Mouse (Mus musculus) forebrain, embryonic 13.5 days (tissue): ENCODE data around the gene Nbeal2. TPM values are rescaled to one million over a fixed set of nuclear protein-coding genes. Genes with fewer than 3 reads are reported as not detected.

ENCODE experiments used
- ATAC-seq: fragments of 200-750 bp; cut with Nextera tagmentation; 2 replicates; pipeline ENCODE4 v1.8.0; 2017
- H3K27ac ChIP-seq: fragments of 300-500 bp; sonication (generic); 2 replicates; pipeline ENCODE4 v1.5.1; 2015; ENCODE audit warnings: inconsistent platforms, mild to moderate bottlenecking, moderate library complexity
- H3K27me3 ChIP-seq: fragments of 300-500 bp; sonication (generic); 2 replicates; pipeline ENCODE4 v1.6.1; 2015; ENCODE audit warnings: mild to moderate bottlenecking, inconsistent platforms
- H3K36me3 ChIP-seq: fragments of 300-500 bp; sonication (generic); 2 replicates; pipeline ENCODE4 v1.6.1; 2015; ENCODE audit warnings: mild to moderate bottlenecking, inconsistent platforms; ENCODE audit not compliant: poor library complexity, severe bottlenecking
- H3K4me1 ChIP-seq: fragments of 300-500 bp; sonication (generic); 2 replicates; pipeline ENCODE4 v1.6.1; 2015; ENCODE audit warnings: inconsistent platforms
- H3K4me2 ChIP-seq: fragments of 300-500 bp; sonication (generic); 2 replicates; pipeline ENCODE4 v1.6.1; 2015; ENCODE audit warnings: inconsistent platforms, mild to moderate bottlenecking, moderate library complexity
- H3K4me3 ChIP-seq: fragments of 300-500 bp; sonication (generic); 2 replicates; pipeline ENCODE4 v1.5.1; 2015; ENCODE audit warnings: mild to moderate bottlenecking, inconsistent platforms
- H3K9ac ChIP-seq: fragments of 300-500 bp; sonication (generic); 2 replicates; pipeline ENCODE4 v1.6.1; 2015; ENCODE audit warnings: mild to moderate bottlenecking, inconsistent platforms
- H3K9me3 ChIP-seq: fragments of 300-500 bp; sonication (generic); replicated peaks from 2 replicates; pipeline ENCODE4 v1.6.1; 2016; ENCODE audit warnings: inconsistent platforms
- WGBS: fragments of 180-500 bp; shearing (Covaris S2); methylation state at CpG from one replicate; pipeline ENCODE4 v1.1.7; 2015; 5-methylcytosine and 5-hydroxymethylcytosine counted together
- polyA plus RNA-seq: library from polyadenylated mRNA; unstranded; fragments of >200 nt; fragmentation: Nextera tagmentation; extraction: Ambion mirVana; gene quantifications from 2 replicates; pipeline ENCODE4 v1.2.1, GENCODE M21; 2015

Nbeal2 gene
- polyA plus RNA-seq, 1 experiment from 2014 or later: 2.1 TPM

GRCm38 (mm10) chr9:110655651-110656007, 1.7 kb upstream of the Nbeal2 start:
- Histone ChIP-seq H3K4me3 (peak overlapping the region; percentile 60), H3K27ac (peak overlapping the region; percentile 91), H3K4me2 (peak overlapping the region; percentile 74), H3K27me3 (peaks cover 30% of the 10 kb centered on the region), H3K4me1 (peaks cover 60% of the 10 kb centered on the region), H3K9ac (peak overlapping the region; percentile 79), H3K36me3 (no peaks in the 10 kb centered on the region; the same call in 1 of the 2 replicates), H3K9me3 (no peaks in the 10 kb centered on the region)
- WGBS: 85% methylated on average over 10 of the region's 10 CpGs
- ATAC-seq: 0 out of 2 replicates have a peak, but pooled peaks have one; percentile 1

GRCm38 (mm10) chr9:110654726-110655650, 1.0 kb upstream of the Nbeal2 start:
- WGBS: 80% methylated on average over 19 of the region's 19 CpGs
- Histone ChIP-seq H3K4me3 (peak overlapping the region; percentile 67; the same call in 1 of the 2 replicates), H3K27me3 (peaks cover 30% of the 10 kb centered on the region), H3K27ac (no peak overlapping the region), H3K9me3 (no peaks in the 10 kb centered on the region), H3K4me1 (peaks cover 66% of the 10 kb centered on the region), H3K4me2 (peak overlapping the region; percentile 99), H3K9ac (peak overlapping the region; percentile 79; the same call in 1 of the 2 replicates), H3K36me3 (no peaks in the 10 kb centered on the region; the same call in 1 of the 2 replicates)
- ATAC-seq: no peak

- H3K27ac ChIP-seq: no peak overlapping the region
- no peaks in the 10 kb centered on the region for H3K9me3 ChIP-seq
- peak overlapping the region; percentile 67 for H3K4me3 ChIP-seq
- peak overlapping the region; percentile 79 for H3K9ac ChIP-seq
- peaks cover 30% of the 10 kb centered on the region for H3K27me3 ChIP-seq
- 21% methylated on average over 14 of the region's 14 CpGs for WGBS
- no peak for ATAC-seq
- no peaks in the 10 kb centered on the region for H3K36me3 ChIP-seq
- peaks cover 73% of the 10 kb centered on the region for H3K4me1 ChIP-seq
- H3K4me2 ChIP-seq: peak overlapping the region; percentile 99
Observed at GRCm38 (mm10) chr9:110652963-110653654, 852 bp downstream of the Nbeal2 start.

- Histone ChIP-seq H3K9me3 (no peaks in the 10 kb centered on the region), H3K4me1 (peaks cover 64% of the 10 kb centered on the region), H3K36me3 (no peaks in the 10 kb centered on the region), H3K27me3 (peaks cover 30% of the 10 kb centered on the region), H3K27ac (no peak overlapping the region), H3K4me3 (no peak overlapping the region), H3K9ac (no peak overlapping the region), H3K4me2 (peak overlapping the region; percentile 99)
- ATAC-seq: no peak
- 41% methylated on average over 13 of the region's 13 CpGs for WGBS
Observed at GRCm38 (mm10) chr9:110651931-110652722, 1.8 kb downstream of the Nbeal2 start.

GRCm38 (mm10) chr9:110649775-110650174, 4.2 kb downstream of the Nbeal2 start:
- ATAC-seq: peak; percentile 50; the same call in 1 of the 2 replicates

GRCm38 (mm10) chr9:110645219-110645618, 8.7 kb downstream of the Nbeal2 start:
- no peak overlapping the region for H3K4me2 ChIP-seq
- no peak overlapping the region for H3K9ac ChIP-seq
- ATAC-seq: no peak
- H3K36me3 ChIP-seq: no peaks in the 10 kb centered on the region
- 87% methylated on average over 9 of the region's 9 CpGs for WGBS
- H3K4me1 ChIP-seq: peaks cover 11% of the 10 kb centered on the region
- no peak overlapping the region for H3K4me3 ChIP-seq
- no peaks in the 10 kb centered on the region for H3K27me3 ChIP-seq
- no peak overlapping the region for H3K27ac ChIP-seq
- no peaks in the 10 kb centered on the region for H3K9me3 ChIP-seq

More at GRCm38 (mm10) chr9:110649775-110650174, 4.2 kb downstream of the Nbeal2 start:
- peaks cover 30% of the 10 kb centered on the region for H3K27me3 ChIP-seq
- H3K9ac ChIP-seq: no peak overlapping the region
- H3K4me3 ChIP-seq: no peak overlapping the region
- no peaks in the 10 kb centered on the region for H3K36me3 ChIP-seq
- H3K27ac ChIP-seq: peak overlapping the region; percentile 71
- no peaks in the 10 kb centered on the region for H3K9me3 ChIP-seq
- peak overlapping the region; percentile 24; the same call in 1 of the 2 replicates for H3K4me2 ChIP-seq
- H3K4me1 ChIP-seq: peaks cover 51% of the 10 kb centered on the region

- Histone ChIP-seq H3K4me3 (no peak overlapping the region), H3K4me1 (peaks cover 2% of the 10 kb centered on the region), H3K4me2 (no peak overlapping the region), H3K27me3 (no peaks in the 10 kb centered on the region), H3K36me3 (no peaks in the 10 kb centered on the region), H3K9me3 (no peaks in the 10 kb centered on the region), H3K27ac (no peak overlapping the region), H3K9ac (no peak overlapping the region)
- 82% methylated on average over 10 of the region's 10 CpGs for WGBS
- no peak for ATAC-seq
Observed at GRCm38 (mm10) chr9:110644295-110644694, 9.7 kb downstream of the Nbeal2 start.

- Histone ChIP-seq H3K9ac (no peak overlapping the region), H3K4me2 (no peak overlapping the region), H3K36me3 (no peaks in the 10 kb centered on the region), H3K4me3 (no peak overlapping the region), H3K4me1 (no peaks in the 10 kb centered on the region), H3K27ac (no peak overlapping the region), H3K27me3 (no peaks in the 10 kb centered on the region), H3K9me3 (no peaks in the 10 kb centered on the region)
- 72% methylated on average over 9 of the region's 9 CpGs for WGBS
- ATAC-seq: no peak
Observed at GRCm38 (mm10) chr9:110643787-110644186, 10.2 kb downstream of the Nbeal2 start.

GRCm38 (mm10) chr9:110642812-110643524, 11.0 kb downstream of the Nbeal2 start:
- H3K36me3 ChIP-seq: no peaks in the 10 kb centered on the region
- no peak overlapping the region for H3K27ac ChIP-seq
- no peaks in the 10 kb centered on the region for H3K9me3 ChIP-seq
- WGBS: 74% methylated on average over 5 of the region's 5 CpGs
- H3K4me3 ChIP-seq: no peak overlapping the region
- ATAC-seq: no peak
- no peaks in the 10 kb centered on the region for H3K27me3 ChIP-seq
- no peak overlapping the region for H3K9ac ChIP-seq
- no peak overlapping the region for H3K4me2 ChIP-seq
- no peaks in the 10 kb centered on the region for H3K4me1 ChIP-seq

- no peak overlapping the region for H3K4me2 ChIP-seq
- H3K36me3 ChIP-seq: no peaks in the 10 kb centered on the region
- no peaks in the 10 kb centered on the region for H3K4me1 ChIP-seq
- no peaks in the 10 kb centered on the region for H3K27me3 ChIP-seq
- H3K27ac ChIP-seq: no peak overlapping the region
- no peaks in the 10 kb centered on the region for H3K9me3 ChIP-seq
- ATAC-seq: no peak
- WGBS: 88% methylated on average over 5 of the region's 5 CpGs
- no peak overlapping the region for H3K9ac ChIP-seq
- H3K4me3 ChIP-seq: no peak overlapping the region
Observed at GRCm38 (mm10) chr9:110641006-110641405, 13.0 kb downstream of the Nbeal2 start.

GRCm38 (mm10) chr9:110638611-110639021, 15.3 kb downstream of the Nbeal2 start:
- Histone ChIP-seq H3K4me1 (no peaks in the 10 kb centered on the region), H3K27me3 (0 out of 2 replicates have a peak, but pooled peaks cover 5% of the 10 kb centered on the region), H3K27ac (no peak overlapping the region), H3K36me3 (no peaks in the 10 kb centered on the region), H3K9ac (no peak overlapping the region), H3K4me3 (no peak overlapping the region), H3K9me3 (no peaks in the 10 kb centered on the region), H3K4me2 (no peak overlapping the region)
- 92% methylated on average over 10 of the region's 10 CpGs for WGBS
- no peak for ATAC-seq
